Mouse (Mus musculus) cerebellum, adult 11 months (tissue): ENCODE measurements around the gene Ttc30b.
A peak's percentile ranks its signal among the peaks of the same experiment; 100 is the strongest.
"Not testable (repeated sequence)": the region's sequence is repeated elsewhere in the genome, so short reads cannot be mapped to it uniquely, and the experiment has no call there.

Source experiments
- DNase-seq: peaks from one replicate; pipeline ENCODE4 v3.0.0; 2022

The Ttc30b gene

DNA sequence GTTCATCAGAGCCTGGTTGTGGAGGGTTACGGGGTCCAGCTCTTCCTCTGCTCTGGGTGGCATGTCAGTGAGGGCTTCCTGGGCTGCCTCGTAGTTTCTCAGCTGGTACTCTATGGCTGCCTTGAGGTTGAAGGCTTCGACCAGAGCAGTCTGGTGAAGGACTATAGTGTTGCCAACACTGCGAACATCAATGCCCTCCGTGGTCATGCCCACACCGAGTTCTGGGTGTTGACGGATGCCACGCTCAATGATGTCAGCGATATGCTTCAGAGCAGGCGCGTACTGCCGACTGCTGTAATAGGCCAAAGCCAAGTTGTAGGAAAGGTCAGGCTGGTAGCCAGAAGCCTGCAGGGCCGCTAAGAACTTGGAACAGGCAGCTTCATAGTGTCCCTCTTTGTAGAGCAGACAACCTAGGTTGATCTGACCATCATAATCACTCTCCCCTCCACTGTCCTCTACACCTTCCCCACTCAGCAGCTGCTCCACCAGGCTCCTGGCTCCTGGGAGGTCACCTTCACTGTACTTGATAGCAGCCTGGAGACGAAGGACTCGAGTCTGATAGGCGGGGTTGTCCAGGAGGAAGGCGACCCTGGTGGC is 767 bp downstream of the Ttc30b start:
- DNase-seq = not testable (repeated sequence)

DNA sequence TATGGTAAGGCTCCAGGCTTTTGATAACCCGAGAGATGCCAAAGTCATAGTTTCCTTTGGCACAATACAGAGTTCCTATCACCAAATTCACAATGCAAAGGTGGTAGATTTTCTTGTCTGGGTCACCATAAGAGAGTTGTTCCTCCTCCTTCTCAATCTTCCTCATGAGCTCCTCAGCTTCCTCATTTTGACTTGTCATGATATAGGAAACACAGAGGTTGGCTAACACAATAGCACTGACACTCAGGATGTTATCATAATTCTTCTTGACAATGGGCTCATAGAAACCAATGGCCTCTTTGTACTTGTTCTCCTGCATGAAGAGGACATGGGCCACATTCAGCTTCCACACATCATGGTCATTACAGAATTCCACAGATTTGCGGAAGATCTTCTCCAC is 1.7 kb downstream of the Ttc30b start:
- DNase-seq = not testable (repeated sequence)

DNA sequence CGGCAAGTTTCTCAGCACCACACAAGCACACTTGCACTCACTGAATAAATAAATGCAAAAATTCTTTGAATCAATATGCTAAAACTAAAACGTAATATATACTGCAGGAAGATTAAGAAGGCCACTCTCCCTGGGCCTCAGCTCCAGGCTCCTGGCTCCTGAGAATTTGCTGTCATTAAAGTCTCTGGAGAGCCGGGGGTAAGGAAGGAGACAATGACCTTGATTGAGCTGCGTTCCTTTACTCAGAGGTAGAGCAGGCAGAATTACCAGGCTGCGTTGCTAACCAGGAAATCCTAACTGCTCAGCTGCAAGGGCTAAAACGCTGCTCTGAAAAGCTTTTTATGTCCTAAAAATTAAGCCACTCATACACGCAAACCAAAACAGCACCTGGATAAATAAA is 4.8 kb downstream of the Ttc30b start:
- no peak for DNase-seq

DNA sequence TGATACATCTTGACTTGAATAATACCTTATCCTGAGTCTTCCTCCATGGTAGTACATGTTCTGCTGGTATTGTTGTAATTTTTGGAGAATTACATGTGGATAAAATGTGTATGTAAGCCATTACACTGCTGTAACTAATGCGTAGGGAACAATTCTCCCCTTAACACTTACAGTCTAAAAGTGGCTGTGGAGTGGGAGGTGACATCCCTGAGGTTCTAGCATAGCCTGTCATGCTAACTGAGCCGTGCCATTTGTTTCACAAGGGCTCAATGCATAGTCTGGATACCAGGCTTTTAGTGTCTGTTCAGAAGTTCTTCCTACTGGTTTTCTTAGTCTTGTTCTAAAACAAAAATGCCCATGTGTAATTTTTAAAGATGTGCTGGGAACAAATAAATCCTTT is 7.4 kb downstream of the Ttc30b start:
- DNase-seq = no peak

DNA sequence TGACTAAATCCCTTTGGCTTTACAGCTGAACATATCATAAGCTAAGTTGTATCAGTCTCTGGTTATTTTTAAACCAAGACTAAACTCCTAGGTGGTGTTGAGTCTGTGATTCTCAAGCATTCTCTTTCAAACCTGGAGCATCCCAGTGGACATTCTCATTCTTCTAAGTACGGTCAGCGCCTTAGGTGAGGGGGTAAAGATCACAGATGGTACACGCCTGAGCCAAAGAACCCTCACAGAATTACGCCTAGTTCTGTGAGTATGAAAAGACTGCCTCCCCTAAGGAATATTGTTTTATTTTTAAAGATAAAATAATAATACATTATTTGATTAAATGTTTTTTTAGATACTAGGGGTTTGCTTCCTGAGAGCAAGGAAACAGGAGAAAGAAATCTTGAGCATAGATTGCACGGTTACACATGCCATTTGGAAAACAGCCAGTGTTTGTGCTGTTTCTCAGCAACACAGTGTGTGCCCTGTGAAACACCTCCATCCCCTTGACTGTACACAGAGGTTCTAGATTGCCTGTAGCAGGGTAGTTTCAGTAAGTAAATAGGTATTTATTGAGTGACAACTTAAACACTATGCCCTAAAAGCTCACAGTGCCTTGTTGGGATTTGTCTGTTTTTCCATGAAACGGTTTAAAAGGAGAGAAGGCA is 8.5 kb downstream of the Ttc30b start:
- no peak for DNase-seq

DNA sequence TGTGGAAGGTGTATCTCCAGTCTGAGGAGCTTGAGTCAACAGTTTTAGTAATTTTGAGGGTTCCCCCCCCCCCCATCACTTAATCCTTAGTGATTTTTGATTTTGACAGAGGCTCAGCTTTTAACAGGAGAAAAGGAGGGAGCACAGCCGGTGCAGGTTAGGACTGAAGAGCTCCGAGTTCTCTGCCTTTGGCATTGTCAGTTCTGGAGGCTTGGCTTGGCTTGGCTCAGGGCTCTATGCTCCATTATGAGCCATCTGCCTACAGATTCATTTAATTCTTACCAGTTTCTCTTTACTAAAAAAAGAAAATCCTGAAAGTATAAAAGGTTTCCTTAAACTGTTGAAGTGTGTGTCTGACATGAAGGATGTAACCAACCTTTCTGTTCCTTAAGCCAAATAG is 9.2 kb downstream of the Ttc30b start:
- DNase-seq = peak; percentile 32

DNA sequence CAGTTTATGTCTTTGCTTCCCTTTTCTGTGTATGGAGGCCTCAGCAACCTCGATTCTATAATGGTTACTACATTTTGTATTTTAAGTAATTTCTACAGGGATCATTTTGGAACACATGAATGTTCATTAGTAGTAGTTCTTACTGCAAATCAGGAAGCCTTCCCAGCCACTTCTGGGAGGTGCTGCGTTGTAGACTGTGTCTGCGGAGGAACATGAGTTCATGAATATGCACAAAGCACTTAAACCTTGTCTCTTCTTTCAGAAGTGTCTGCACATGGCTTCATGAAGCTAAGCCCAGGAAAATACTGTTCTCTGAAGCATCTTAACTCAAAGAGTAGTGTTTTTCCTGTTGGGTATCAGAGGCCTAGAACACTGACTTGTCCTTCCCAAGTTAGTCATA is 10.4 kb downstream of the Ttc30b start:
- no peak for DNase-seq

DNA sequence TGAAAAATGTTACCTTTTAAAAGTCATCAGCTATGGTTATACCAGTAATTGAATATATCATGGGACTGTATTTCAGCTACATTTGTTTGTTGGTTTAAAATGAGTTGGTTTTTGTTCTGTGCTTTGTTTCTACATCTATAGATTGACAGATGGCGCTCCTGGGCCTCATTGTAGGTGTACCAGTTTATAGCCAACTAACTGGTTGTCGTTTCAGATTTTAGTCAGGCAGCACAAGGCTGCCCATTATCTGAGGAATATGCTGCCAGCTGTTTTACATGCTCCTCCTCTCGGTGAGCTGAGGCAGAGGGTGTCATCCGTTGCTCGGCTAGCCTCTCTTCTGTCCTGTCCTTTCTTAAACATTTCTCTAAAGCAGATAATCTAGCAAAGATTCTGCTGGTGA is 12.3 kb downstream of the Ttc30b start:
- no peak for DNase-seq

DNA sequence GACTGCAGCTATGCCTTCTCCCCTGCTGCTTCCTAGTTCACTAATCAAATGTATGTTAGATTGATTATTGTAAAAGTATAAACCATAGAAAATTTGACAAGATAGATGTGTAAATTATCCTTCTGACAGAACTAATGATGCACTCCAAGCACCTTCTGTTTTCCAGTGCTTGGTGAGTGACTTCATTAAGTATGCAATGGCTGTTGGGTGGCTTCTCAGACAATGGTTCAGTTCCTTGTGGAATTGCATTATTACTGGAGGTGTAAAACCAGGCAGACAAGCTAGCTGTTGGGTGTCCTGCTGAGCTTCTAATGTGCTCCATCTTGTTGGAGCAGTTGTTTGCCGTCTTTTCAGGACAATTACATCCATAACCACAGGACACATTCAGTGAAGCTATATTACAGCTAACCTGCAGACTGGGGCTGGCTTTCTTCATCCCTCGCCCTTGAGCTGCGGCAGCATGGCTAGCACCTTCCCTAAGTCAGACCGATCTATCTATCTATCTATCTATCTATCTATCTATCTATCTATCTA is 14.5 kb downstream of the Ttc30b start:
- no peak for DNase-seq

DNA sequence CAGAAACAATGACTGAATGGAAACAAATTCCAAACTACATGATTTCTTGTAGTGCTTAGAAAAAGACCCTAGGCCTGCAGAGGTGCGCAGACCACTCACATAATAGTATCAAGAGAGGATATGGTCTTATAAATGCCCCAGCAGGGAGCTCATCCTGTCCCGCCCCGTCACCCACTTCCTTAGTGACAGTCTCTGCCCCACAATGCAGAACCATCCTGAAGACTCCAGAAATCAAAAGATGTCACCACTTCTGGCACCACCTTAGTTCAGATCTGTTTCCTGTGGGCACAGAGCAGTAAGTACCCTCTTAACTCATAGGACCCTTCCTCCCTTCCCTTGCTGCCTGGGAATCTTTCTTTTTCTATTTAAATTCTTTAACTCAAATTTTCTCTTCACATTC is 23.3 kb downstream of the Ttc30b start:
- DNase-seq = no peak

DNA sequence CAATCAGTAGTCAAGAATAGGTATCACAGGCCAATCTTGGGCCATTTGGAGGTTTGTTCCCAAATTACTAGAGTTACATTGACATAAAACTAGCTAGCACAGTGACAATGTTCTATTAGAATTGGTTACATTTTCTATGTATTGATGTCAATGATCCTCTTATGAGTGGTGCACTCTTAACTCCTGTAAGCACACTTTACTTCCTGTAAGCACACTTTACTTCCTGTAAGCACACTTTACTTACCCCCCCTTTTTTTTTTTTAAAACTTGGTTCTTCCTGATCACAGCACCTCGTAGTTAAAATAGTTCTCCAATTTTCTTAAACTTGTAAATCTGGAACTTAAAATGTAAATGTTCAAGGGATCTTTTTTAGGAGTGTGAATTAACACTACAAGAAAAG is 31.2 kb downstream of the Ttc30b start:
- DNase-seq = no peak

DNA sequence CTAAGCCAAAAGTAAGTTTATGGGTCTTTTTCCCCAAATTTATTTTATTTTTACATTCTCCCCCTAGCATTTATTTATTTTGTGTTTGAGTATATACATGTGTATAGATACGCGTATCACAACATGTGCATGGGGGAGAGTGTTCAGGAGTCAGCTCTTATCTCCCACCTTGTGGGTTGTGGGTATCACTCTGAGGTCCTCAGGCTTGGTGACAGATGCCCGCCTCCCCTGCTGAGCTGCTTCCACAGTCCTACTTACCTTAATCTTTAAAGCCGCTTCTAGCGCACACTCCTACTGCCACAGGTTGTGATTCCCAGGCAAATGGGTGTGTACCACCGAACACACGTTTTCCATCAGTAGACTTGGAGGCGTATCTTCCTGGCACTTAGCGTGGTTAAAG is 36.5 kb downstream of the Ttc30b start:
- DNase-seq = no peak

DNA sequence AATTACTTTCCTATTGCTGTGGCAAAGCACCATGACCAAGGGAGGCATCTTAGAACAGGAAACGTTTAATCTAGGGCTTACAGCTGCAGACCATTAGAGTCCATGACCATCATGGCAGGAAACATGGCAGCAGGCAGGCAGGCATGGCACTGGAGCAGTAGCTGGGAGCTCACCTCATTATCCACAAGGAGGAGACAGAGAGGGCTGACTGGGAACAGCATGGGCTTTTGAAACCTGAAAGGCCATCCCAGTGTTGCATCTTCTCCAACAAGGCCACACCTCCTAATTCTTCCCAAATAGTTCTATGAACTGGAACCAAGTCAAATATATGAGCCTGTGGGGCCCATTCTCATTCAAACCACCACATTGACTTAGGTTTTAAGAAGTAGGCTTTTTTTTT is 38.1 kb downstream of the Ttc30b start:
- no peak for DNase-seq

DNA sequence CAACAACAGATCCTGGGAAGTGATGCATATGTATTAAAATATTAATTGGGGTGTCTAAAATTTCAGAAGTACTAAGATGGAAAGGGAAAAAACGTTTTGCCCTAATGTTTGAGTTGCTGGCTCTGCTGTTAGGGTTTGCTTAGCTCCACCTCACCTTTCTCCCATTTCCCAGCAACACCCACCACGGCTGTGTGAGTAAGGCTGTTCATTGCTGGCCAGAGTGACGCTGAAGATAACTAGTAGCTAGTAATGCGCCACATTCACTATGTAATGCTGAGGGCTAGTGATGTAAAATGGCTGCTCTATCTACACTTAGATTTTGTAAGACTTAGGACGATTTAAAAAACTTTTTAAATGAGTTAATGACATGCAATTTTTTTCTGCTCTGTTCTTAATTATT is 42.7 kb downstream of the Ttc30b start:
- no peak for DNase-seq

DNA sequence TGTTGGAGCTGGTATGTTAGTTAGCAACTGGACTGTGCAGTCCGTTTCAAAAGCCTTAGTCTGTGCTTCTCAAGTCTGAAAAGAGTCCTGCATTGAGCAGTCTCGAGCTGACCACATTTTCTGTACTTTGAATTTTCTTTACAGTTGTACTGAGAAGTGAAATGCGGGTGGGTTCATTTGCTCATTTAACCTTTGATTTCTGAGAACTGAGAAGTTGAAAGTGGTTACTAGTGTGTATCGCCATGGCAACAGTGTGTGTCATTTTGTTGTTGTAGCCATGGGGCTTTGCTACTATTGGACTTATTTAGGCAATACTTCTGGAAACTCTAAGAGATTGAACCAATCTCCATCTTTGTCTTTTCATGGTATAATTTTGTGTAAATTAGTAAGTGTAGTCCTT is 46.4 kb downstream of the Ttc30b start:
- no peak for DNase-seq
